Mouse (Mus musculus) gastrocnemius, postnatal 14 days (tissue): ENCODE data around the gene Spg7. TPM values are rescaled to one million over a fixed set of nuclear protein-coding genes. Genes with fewer than 3 reads are reported as not detected.

Source experiments
- DNase-seq: peaks from one replicate; pipeline ENCODE4 v3.0.0; 2021; ENCODE audit warnings: mixed read lengths
- intact Hi-C: fragments of 180-260 bp; cut with DNase I; formaldehyde crosslinking; loops from one replicate; pipeline ENCODE4 v1.15.1; 2025; ENCODE audit warnings: low total_unique reads
- total RNA-seq, 2 experiments: library from RNA; stranded (reverse); gene quantifications; 2 replicates each; pipeline ENCODE4 v1.2.3; 2021

Spg7 gene
- total RNA-seq, 2 experiments from 2014 or later = 49.0 to 59.2 TPM

GRCm38 (mm10) chr8:123113908-123114469, 51.2 kb downstream of the Spg7 start:
- DNase-seq = no peak

GRCm38 (mm10) chr8:123114644-123115043, 51.9 kb downstream of the Spg7 start:
- intact Hi-C loops = no loop called here
- no peak for DNase-seq

More at GRCm38 (mm10) chr8:123113908-123114469, 51.2 kb downstream of the Spg7 start:
- intact Hi-C loops = no loop called here

GRCm38 (mm10) chr8:123117127-123117731, 54.5 kb downstream of the Spg7 start, which contains the start of gene Cpne7:
Gene Cpne7, plus strand, starts transcription at chr8:123117374.
- no peak for DNase-seq
- intact Hi-C loops = no loop called here

- intact Hi-C loops = no loop called here
- no peak for DNase-seq
These were observed 55.0 kb downstream of the Spg7 start for GRCm38 (mm10) chr8:123117744-123118143.

- intact Hi-C loops = no loop called here
- no peak for DNase-seq
These were observed 59.3 kb downstream of the Spg7 start for GRCm38 (mm10) chr8:123122059-123122458.

- no peak for DNase-seq
- intact Hi-C loops = no loop called here
These were observed 59.9 kb downstream of the Spg7 start for GRCm38 (mm10) chr8:123122670-123123069.

GRCm38 (mm10) chr8:123126193-123126816, 63.6 kb downstream of the Spg7 start:
- intact Hi-C loops = no loop called here
- DNase-seq = peak; percentile 51

GRCm38 (mm10) chr8:123131041-123131440, 68.3 kb downstream of the Spg7 start:
- no peak for DNase-seq
- intact Hi-C loops = no loop called here

GRCm38 (mm10) chr8:123132953-123133352, 70.2 kb downstream of the Spg7 start:
- intact Hi-C loops = no loop called here
- no peak for DNase-seq

GRCm38 (mm10) chr8:123134149-123134713, 71.5 kb downstream of the Spg7 start:
- no peak for DNase-seq
- intact Hi-C loops = no loop called here

- intact Hi-C loops = no loop called here
- DNase-seq = no peak
These were observed 72.7 kb downstream of the Spg7 start for GRCm38 (mm10) chr8:123135406-123135805.

- DNase-seq = no peak
- intact Hi-C loops = no loop called here
These were observed 73.1 kb downstream of the Spg7 start for GRCm38 (mm10) chr8:123135806-123136205.

GRCm38 (mm10) chr8:123136287-123136686, 73.5 kb downstream of the Spg7 start:
- DNase-seq = peak; percentile 33
- intact Hi-C loops = no loop called here

- peak; percentile 65 for DNase-seq
- intact Hi-C loops = no loop called here
These were observed 74.9 kb downstream of the Spg7 start for GRCm38 (mm10) chr8:123137645-123138077.

- intact Hi-C loops = no loop called here
- no peak for DNase-seq
These were observed 76.0 kb downstream of the Spg7 start for GRCm38 (mm10) chr8:123138741-123139140.

- intact Hi-C loops = no loop called here
- peak; percentile 77 for DNase-seq
These were observed 79.2 kb downstream of the Spg7 start for GRCm38 (mm10) chr8:123141741-123142462.

- intact Hi-C loops = loop anchor here (5.0 kb wide), 1 partner anchor 42 kb away; the partner anchor contains the start of gene Dpep1
- DNase-seq = peak; percentile 76
These were observed 82.5 kb downstream of the Spg7 start for GRCm38 (mm10) chr8:123145279-123145678.

GRCm38 (mm10) chr8:123146390-123146789, 83.6 kb downstream of the Spg7 start:
- DNase-seq = no peak
- intact Hi-C loops = loop anchor here (5.0 kb wide), 1 partner anchor 41 kb away; the partner anchor contains the start of gene Dpep1
